Mouse (Mus musculus) B cell, adult 2 months (primary cell): ENCODE measurements around the gene Zkscan4.
"Not testable (repeated sequence)": the region's sequence is repeated elsewhere in the genome, so short reads cannot be mapped to it uniquely, and the experiment has no call there.

ENCODE experiments used
- DNase-seq, 2 experiments: peaks; one replicate each; pipeline ENCODE4 v3.0.0; 2022

The Zkscan4 gene

DNA sequence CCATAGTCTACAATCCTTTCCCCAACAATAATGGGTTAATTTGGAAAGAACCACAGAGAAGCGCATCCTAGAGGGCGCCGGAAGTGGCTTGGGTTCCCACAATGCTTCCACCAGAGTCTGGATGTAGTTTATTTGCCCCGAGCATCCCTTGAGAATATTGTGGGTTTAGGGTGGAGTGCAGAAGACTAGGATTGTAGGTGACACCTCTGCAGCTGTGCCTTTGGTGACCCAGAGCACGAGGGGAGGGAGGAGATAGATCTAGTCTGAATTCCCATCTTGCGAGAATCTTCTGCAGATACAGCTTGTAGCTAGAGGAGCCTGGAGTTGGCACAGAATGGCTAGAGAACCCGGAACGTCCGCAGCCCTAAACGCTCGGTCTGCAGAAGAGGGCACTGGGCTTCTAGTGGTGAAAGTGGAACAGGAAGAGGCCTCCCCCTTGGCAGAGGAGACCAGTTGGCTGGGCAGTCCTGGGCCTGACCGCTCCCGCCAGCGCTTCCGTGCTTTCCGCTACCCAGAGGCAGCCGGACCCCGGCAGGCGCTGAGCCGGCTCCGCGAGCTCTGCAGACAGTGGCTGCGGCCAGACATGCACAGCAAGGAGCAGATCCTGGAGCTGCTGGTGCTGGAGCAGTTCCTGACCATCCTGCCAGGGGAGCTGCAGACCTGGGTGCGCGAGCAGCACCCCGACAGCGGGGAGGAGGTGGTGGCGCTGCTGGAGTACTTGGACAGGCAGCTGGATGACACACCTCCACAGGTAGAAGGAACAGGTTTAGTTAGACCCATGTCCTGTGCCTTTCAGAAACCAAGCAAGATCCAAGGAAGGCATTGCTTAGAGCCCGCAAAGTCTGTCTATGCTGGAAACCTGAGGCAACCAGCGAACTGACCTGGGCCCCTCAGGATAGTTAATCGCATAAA lies at the start of gene Zkscan4, which contains the start of gene Gm10065:
Gene Zkscan4 (plus strand): TSS at position 149 of the 912 bp plus-strand sequence.
Gene Gm10065 (minus strand): TSS at position 683 of the 912 bp plus-strand sequence.
- DNase-seq, result not testable (repeated sequence)

DNA sequence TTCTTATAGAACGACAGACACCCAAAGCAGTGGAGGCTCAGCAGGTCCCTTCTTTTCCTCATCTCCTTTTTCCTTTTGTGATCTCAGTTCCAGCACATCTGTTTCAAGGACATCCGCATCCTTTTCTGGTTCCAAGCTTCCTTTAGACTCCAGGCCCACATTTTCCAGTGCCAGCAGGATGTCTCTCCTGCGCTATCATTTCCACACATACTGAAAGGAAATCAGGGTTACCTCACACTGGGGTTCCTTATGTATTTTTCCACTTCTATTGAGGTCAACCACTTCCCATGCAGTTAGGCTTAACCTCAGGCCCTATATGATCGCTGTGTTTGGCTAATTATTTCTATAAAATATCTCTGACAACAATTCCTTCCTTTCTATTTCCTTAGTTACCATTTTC lies 43.2 kb upstream of the Zkscan4 start:
- no peak for DNase-seq

DNA sequence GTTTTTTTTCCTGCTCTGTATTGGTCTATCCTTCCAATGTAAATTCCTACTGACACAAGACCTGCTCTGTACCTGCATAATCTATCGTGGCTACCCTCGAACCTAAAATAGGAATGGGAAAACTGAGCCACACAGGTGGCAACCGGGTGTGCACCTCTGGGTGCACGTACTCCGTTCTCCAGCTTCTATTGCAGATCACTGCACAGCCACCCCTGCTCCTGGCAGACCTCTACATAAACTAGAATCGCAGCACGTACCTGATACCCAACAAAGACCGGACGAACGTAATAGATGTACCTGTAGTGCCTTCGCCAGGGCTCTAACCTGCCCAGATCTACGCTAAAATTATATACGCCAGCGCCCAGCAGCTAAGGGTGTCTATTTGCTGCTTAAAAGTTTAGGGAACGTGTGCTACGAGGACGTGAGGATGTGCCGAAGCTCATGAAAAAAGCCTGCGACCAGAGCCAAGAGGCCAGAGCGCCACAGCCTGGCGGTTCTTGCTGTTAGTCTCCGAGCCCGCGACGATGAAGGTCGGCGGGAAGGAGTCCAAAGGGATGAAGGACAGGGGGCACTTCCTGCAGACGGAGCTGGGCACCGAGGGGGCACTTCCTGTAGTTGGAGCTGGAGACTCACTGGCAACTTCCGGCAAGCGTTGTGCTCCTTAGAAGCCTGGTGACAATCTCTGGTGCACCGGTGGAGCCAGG lies 38.1 kb upstream of the Zkscan4 start, which contains the start of gene Pgbd1:
Gene Pgbd1 (minus strand): TSS at position 556 of the 704 bp plus-strand sequence.
- peak; percentile 29 to 39 for DNase-seq

DNA sequence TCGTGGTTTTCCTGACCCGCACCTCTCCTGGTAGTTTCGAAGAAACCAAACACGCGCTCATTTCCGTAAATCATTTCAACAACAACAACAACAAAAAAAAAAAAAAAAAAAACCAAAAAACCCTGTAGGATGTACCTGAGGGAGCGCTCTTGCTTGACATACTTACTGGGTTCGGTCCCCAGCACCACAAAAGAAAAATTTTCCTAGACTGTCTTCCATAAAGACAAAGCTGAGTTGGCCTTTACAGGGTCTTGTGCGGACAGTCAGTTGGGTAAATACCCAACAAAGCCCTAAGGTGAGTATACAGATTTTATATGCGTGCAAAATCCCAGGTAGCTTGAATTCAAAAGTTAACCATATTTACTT lies 37.5 kb upstream of the Zkscan4 start:
- no peak for DNase-seq

DNA sequence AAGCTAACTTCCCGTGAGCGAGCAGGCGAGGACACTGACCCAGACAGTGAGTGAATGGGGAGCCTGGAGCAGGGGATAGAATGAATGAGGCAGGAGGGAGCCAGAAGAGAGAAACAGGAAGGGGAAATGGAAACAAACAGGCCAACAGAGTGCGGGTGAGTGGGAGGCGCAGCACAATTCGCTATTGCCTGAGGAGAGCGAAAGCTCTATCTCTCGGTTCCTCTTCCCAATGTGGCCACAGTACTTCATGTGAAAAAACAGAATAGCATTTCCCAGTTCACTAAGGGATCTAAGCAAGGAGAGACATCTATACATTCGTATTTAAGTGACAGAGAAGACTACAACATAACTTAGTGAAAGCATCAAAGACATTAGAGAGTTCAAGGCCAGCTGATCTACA lies 31.9 kb upstream of the Zkscan4 start:
- DNase-seq, result no peak

DNA sequence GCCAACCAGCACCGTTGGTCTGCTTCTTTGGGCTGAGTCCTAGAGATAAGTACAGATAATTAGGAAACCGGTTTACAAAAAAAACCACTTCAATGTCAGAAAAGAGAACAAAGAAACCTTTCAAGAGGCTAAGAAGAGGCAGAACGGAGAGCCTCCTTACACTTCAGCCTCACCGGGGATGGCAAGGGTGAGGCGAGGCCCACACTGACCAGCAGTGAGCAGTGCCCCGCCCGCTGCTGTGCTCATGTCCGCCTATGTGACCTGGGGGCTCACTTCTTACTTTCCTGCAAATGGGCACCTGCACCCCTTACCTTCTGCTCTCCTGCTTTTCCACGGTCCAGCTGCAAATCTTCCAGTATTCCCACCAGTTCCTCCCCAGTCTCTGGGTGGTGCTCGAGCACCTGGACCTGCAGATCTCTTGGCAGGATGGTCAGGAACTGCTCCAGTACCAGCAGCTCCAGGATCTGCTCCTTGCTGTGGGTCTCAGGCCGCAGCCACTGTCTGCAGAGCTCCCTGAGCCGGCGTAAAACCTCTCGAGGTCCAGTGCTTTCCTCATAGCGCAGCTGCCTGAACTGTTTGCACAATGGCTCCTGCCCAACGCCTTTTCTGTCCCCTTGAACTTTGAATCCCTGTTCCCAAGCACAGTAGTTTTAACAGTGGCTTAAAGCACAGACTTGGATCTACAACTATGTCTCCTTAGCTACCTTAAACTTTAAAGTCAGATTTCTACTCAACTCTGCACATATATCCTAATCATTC lies 30.7 kb upstream of the Zkscan4 start:
- no peak for DNase-seq

DNA sequence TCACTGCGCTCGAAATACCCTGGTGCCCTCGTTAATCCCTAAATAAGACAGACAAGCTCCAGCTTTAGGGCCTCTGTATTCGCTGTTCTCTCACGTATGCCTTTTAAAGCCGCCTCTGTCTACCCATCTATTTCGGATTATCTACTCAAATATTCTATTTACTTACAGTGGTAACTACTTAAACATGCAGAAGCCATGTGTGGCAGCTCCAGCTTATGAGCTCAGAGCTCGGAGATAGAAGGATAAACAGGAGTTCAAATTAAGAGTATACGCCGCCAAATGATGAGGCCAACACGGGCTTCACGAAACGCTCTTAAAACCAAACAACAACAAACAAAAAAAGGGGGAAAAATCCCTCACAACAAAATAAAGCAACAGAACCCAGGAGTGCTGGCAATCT lies 25.7 kb upstream of the Zkscan4 start:
- DNase-seq, result no peak

DNA sequence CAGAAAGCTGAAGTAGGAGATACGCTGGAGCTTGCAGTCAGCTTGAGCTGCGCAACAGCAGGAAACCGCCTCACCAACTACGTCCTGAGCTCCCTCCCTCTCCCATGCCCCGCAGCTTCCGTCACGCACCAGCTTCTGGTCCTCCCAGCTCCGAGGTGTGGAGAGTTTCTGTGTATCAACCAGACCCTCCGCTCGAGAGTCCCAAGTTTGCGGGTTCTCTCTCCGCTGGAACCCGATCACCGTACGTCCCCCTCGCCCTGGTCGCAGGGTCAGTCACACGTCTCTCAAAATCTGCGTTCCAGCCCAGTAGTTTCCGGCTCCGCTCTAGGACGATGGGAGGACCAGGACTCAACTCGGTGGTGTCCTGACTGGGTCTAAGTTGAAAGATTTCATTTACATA lies 25.3 kb upstream of the Zkscan4 start, which contains the start of gene Zscan26:
Gene Zscan26 (minus strand): TSS at position 282 of the 400 bp plus-strand sequence.
- peak; percentile 86 to 87 for DNase-seq

DNA sequence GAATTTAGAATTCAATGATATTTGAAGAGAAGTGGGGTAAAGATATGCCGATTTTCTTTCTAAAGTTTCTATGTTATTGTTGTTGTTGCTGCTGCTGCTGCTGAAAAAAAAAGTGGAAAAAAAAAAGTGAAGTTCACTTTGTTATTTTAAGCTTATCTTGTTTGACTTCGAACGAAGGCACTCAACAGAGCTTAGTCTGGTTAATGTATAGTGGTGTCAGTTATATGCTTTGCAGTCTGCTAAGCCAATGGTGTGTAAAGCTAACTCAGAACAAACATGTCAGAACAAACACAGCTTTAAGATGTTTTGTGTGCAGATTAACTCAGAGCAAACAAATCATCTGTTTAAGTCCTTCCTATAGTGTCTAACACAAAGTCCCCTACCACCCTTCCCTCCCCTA lies 24.6 kb upstream of the Zkscan4 start:
- DNase-seq, result no peak

DNA sequence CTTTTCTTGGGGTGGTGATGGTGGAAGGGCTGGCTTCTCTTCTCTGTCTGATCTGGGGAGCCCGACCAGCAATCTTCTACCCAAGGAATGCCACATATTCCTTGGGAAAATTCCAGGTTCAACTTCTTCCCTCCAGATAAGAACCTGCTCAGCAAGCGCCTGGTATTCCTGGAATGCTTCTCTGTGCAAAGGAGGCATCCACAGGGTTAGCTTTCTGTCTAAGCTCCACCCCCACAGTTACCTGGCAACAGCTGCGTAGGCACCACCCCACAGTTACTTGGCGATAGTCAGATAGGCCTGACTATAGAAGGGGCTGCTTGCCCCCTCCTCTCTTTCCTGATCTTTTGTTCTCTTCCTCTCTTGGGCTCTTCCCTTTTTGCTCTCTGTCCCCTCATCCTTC lies 22.4 kb upstream of the Zkscan4 start:
- no peak for DNase-seq

DNA sequence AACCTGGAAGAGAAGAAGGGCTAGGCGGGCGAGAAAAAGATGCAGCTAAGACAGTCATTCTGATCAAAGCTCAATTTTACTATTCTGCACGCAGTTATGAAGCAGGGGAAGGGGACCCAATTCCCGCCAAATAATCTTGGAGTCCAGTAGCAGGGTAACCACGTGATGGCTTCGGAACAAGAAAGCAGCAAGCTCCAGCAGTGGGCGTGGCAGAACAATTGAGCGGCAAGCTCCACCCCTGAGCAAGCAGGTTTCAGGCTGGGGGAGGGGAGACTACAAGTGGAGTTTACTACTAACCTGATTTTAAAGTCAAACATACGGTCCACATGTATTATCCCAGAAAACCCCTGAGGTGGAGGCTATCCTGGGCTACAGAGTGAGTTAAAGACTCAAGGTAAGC lies 16.2 kb upstream of the Zkscan4 start:
- DNase-seq, result not testable (repeated sequence)

DNA sequence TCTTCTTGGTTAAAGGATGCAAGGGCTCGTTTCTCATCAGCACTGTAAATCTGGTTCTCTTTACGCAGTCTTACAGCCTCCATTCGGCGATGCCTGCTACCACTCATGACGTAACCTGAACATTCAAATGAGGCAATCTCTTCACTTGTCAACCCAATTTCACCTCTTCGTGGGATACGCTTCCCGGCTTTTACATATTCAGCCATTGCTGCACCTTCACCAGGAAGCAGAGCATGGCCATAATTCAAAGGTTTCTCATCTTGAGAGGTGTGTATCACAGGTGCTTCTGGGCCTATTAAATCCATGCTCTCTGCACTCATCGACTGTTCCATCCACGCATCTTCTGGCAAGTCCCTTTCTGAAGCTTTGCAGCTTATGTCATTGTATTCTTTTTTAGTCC lies 11.4 kb upstream of the Zkscan4 start:
- DNase-seq, result no peak

DNA sequence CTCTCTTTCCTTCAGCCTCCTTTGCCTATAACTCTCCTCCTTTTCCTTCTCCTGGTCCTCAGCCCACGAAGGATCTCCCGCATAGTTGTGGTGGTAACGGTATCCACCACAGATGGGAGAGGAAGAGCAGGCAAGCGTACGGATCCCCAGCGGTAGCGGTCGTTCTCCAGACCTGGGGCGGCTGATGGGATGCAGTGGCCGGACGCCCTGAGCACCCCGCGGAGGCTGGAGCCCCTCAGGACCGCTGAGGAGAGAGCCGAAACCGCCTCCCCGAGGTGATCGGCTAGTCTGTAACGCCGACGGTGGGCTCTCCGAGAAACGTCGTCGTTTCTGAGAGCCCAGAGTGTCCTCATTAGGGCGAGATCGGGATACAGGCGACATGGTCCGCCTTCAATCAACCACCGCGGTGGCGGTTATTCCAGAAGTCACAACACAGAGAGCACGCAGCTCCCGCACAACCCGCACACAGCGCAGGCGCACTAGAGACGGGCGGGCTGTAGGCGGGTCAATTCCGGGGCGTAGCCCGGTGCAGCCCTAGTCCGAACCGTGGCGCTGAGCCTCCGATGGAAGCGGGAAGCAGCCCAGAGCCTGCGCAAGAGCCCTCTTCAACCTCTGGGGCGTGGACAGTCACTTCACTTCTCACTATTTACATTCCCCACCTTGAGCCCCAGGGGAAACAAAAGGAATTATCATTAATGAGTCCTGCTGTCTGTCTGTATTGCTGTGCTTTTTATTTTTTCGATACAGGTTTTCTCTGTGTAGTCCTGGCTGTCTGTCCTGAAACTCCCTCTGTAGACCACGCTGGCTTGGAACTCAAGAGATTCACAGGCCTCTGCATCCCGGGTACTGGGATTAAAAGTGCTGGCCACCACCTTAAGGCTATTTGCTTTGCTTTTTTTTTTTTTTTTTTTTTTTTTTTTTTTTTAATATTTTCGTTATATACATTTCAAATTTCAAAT lies 10.4 kb upstream of the Zkscan4 start, which contains the start of gene Nkapl:
Gene Nkapl (minus strand): TSS at position 449 of the 959 bp plus-strand sequence.
- DNase-seq, result peak; percentile 64 to 72

DNA sequence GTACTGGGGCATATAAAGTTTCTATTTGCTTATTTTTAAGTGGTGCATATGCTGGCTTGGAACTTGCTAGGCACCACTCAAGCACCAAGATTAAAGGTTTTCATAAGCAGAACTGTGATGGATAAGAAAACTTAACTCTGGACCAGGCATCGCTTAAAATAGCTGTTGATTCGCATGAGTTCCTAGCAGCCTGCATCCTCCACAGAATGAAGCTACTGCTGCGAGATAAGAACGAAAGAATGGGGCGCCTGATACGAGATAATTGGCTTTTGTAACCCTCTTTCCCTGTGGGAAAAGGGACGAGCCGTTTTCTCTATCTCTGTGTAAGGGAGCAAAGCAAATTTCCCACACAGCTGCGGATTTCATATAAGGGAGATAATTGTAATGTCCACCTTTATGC lies 9.6 kb upstream of the Zkscan4 start:
- no peak for DNase-seq

DNA sequence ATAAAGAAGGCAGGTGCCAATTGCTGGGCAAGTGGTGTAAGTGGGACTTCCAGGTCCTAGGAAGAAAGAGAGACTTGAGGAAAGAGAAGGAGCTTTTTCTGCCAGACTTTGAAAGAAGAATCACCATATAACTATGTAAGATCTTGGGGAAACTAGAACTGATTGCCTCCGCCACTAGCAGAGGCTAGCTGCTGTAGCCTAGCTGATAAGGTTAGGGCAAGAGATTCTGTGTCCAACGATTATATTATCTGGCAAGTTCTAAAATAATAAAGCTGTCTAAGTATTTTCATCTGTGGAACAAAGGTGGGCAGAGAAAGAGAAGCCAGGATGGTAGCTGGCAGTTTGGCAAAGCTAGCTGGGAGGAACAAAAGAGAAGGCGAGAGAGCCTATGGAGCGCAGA lies 6.3 kb upstream of the Zkscan4 start:
- DNase-seq, result no peak

DNA sequence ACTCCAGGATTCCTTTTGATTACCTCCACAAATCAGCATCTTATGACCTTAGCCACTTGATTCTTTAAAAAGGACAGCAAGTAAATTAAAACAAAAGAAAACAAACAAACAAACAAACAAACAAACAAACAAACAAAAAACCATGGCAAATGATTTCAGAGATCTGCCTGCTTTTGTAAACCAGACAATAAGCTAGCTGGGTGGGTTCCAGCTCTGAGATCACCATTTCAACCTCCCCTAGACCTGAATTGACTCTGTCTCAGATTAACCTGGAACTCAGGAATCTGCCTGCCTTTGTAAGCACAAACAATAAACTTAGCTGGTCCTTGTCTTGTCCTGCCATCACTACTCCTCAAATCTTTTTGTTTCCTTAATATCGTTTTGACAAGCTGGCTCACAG lies 8.2 kb downstream of the Zkscan4 start:
- DNase-seq, result no peak

DNA sequence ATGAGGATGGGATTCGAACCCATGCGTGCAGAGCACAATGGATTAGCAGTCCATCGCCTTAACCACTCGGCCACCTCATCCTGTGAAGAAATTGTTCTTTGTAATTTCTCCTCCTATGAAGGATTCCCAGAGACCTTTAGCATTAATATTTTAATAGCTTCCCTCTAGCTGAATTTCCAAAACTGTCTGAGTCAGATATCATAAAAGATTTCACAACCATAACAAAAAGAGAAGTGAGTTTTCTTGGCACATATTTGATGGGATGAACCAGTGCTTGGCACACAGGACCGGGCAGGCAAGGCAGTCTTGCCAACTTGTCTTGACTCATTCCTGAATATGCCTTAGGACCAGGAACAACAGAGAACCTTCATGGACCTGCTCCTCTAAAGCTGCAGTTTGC lies 14.1 kb downstream of the Zkscan4 start:
- DNase-seq, result no peak

DNA sequence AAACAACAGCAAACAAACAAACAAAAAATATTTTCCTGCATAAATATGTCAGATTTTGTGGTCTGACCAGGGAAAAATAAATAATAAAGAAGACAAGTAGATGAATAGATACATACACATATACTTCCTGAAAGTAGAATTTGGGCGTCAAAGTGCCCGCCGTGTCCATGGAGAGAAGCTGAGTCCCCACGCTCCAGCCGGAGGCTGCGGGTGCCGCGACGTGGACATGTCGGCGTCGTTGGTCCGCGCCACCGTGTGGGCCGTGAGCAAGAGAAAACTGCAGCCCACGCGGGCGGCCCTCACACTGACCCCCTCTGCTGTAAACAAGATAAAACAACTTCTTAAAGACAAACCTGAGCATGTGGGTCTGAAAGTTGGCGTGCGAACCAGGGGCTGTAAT lies 16.4 kb downstream of the Zkscan4 start, which contains the start of gene AK157302:
Gene AK157302 (plus strand): TSS at position 144 of the 400 bp plus-strand sequence.
- DNase-seq, result no peak

DNA sequence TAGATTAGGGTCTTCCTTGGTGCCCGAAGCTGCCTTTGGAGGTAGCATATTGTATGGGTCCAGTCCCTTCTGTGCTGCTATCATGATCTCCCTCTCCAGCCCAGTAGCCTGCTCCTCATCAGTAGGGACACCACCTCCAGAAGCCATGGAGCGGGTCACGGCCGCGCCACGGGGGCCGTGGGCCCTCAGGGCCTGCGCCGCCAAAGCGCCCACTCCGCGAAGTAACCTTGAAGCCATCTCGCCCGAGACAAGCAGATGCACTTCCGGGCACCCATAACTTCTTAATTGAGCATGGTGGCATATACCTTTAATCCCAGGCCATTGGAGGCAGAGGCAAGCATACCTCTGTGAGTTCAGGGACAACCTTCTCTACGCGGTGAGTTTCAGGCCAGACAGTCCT lies 22.5 kb downstream of the Zkscan4 start, which contains the start of gene Gm11273:
Gene Gm11273 (minus strand): TSS at position 237 of the 400 bp plus-strand sequence.
- DNase-seq, result not testable (repeated sequence)

DNA sequence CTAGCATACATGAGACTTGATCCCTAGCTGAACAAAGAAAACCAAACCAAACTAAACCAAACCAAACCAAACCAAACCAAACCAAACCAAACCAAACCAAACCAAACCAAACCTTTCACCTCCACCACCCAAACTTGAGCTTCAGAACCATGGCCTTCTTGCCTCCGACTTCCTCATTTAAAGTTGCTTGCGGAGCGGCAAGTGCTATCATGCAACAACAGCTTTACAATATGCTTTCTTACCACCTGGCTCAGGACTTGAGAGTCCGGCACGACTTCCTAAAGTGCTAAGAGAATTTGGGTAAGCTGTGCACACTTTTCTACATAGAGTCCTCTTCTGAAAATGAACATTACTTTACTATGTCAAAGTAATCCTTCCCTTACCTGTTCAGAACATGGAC lies 23.6 kb downstream of the Zkscan4 start:
- no peak for DNase-seq

DNA sequence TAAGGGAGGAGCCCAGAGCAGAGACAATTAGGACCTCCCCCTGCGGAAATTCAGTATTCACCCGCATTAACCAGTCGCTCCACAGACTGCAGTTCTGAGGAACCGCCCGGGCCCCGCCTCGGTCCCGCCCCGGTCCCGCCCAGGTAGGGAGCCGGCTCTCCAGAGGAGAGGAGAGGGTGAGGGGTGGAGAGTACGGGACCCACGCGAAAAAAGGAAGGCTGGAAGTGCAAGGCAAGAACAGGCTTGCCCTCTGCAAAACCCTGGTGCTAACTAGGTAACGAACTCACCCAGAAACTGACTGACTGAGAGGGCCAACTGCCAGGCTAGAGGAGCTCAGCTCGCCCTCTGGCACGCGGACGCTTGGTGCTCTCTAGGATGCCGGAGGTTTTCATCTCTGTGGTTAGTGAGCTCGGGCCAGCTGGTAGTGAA lies 27.5 kb downstream of the Zkscan4 start:
- DNase-seq, result peak; percentile 83

DNA sequence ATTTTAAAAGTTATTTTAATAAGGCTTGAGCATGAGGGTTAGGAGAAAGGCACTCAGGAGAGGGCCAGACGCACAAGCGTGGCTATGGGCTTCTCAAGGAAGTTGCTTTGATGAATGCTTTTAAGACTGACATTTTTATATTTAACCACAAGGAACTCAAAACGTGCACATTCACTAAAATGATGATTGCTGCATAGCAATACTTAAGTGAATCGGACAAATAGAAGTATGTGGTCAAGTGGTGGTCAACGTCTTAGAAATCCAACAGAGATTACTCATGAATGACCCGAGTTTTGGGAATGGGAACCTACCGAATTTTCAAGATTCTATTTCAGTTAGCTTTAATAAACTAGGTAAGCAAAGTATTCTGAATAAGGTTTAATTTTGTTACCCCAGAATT lies 51.4 kb downstream of the Zkscan4 start:
- DNase-seq, result no peak
